Mouse (Mus musculus): Measurements from ENCODE around the gene Scgn.

Gene Scgn

DNA sequence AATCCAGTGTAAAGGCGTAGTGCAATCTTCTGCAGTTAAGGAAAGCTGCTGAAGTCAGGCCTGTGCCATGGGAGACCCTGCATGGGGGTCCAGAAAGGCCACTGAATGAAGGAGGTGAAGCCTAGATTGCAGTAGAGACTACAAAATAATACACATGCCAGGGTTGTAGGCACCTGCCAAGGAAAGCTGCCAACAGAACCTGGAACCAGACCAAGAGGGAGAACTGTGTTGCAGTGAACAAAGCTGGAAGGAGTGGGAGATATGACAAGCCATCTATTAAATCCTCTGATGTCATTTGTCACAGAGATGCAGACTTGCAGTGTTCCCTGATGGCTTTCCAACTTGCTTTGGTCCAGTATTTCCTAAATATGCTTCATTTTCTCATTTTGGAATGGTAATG, 52.3 kb downstream of the Scgn start:
- in situ Hi-C loops (cut with MboI, MseI): no loop called here

DNA sequence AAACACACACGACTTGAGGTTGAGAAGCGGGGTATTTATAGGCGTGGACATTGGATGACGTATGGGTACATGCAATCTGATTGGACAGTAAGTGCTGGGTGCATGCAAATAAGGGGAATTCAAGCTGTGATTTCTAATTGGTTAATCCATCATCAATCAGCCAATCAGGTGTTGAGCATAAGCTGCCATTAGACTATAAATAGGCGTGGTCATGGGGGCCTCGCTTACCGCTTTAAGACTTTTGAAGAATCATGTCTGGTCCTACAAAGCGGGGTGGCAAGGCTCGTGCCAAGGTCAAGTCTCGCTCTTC, 56.8 kb downstream of the Scgn start, which contains the start of gene Hist1h2aa:
Gene Hist1h2aa (plus strand): TSS at position 252 of the 310 bp plus-strand sequence.
- in situ Hi-C loops (cut with MboI, MseI): no loop called here

DNA sequence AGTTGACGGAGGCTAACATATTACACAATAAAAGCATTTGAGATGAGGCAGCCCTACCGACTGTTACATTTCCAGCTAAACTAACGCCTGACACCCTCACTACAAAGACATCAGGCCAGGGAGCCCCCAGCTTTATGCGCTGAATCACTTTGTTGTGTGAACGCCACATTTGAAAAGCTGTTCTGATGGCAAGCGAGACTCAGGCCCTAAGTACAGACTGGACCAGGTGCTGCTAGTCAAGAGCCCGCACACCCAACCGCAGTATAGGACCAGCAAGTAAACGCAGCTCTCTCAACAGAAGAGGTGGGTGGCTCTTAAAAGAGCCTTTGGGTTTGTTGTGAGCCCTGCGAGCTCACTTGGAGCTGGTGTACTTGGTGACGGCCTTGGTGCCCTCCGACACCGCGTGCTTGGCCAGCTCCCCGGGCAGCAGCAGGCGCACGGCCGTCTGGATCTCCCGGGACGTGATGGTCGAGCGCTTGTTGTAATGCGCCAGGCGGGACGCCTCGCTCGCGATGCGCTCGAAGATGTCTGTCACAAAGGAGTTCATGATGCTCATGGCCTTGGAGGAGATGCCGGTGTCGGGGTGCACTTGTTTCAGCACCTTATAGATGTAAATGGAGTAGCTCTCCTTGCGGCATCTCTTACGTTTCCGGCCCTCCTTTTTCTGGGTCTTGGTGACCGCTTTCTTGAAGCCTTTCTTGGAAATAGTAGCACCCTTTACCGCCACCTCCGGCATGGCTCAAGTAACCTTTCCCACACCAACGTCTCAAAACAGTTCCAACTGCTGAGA, 57.4 kb downstream of the Scgn start, which contains the start of gene Hist1h2ba:
Gene Hist1h2ba (minus strand): TSS at position 736 of the 790 bp plus-strand sequence.
- in situ Hi-C loops (cut with MboI, MseI): no loop called here

DNA sequence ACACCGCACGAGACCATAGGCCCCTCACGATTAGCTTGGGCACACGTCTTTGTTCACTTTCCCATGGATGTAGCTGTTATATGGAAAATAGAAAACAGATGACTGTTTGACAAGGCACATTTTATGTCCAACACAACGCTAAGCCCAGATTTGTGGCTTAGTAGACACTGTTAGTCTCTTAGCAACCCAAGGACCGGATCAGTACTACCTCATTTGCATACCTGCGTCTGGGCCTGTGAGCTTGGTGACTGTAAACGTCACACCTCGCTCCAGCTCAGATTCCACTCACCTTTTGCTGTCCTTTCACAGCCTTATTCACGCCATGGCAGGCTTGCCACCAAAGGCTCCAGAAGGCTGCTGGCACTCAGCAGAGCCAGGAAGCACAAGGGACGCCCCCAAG, 60.1 kb downstream of the Scgn start:
- in situ Hi-C loops (cut with MboI, MseI): no loop called here

DNA sequence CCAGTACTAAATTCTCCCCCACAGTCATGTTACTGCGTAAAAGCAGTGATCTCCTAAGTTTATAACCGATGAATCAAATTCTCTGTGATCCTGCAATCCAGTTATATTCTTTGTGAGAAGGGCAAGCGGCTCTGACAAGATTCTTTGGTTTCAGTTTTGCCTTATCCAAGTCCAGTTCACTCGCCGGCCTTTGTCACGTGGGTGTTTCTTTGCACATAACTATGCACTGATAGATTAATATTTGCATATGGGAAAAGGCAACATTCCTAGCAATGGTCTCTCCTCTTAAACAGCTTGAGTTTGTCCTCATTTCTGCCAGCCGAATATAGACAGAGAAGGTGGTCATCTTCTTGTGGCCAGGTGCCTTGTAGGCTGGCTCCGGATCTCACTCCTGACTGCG, 60.6 kb downstream of the Scgn start:
- in situ Hi-C loops (cut with MboI, MseI): no loop called here

DNA sequence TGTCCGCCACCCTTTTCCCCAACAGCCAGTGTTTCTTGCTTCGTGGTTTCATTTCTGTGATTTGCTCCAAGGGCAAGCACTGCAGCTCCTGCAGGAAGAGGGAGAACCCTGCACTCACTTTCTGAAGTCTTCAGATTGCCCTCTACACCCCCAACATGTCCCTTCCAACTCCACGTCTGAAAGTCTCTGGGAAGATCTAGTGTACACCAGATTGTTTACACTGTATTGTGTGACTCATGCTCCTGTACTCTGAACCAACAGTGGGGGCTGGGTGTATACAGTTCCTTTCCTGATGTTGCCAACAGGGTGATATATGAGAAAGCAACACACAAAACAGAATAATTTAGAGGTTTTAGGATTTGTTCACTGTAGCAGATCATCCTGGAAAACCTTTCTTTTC, 62.4 kb downstream of the Scgn start:
- in situ Hi-C loops (cut with MboI, MseI): no loop called here

DNA sequence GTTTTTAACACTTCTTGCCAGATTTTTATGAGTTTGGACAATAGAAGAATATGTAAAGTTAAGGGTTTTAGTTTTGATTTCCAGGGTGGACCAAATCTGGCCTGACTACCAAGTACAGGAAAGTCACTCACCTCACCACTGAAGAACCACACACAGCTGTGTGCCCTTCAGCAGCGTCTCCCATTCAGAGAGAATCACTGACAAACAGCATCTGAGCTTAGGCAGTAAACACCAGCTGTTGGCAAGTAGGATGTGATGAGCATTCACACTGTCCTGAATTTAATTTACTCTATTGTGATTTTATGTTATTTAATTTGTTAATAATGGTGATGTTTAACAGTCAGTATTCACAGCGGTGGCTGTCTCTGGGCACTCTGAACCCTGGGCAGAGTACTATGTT, 65.2 kb downstream of the Scgn start:
- in situ Hi-C loops (cut with MboI, MseI): no loop called here

DNA sequence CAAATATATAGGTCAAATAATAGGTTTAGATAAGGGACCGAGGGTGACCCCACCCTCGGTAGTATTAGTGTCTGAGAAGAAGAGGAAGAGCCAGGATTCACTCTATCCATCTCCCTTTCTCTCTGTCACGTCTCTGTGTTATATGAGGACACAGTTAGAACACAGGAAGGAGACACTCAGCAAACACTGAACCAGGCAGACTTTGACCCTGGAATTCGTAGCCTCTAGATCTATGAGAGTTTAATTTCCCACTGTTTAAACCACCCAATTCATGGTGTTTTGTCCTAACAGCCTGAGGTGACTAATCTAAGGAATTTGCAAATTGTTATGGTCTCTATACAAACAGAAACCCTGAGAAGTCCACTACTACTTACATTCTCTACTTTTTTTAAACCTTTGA, 73.3 kb downstream of the Scgn start:
- in situ Hi-C loops (cut with MboI, MseI): no loop called here

DNA sequence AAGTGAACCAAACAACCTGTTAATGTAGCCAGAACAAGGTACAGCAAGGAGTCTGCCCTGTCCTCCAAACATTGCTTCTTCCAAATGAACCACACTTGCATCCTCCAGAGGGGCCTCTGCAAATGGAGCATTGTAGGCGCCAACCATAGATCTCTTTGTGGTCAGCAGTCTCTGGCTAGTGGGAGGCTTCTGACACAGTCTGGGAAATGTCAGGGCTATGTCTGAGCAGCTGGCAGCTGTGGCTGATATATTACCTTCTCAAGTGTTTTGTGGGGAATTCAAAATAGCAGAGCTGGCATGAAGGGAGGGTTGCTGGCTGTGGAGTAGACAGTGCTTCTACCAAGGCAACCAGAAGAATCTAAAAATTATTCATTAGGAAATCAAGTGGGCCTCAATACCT, 74.9 kb downstream of the Scgn start:
- in situ Hi-C loops (cut with MboI, MseI): no loop called here

DNA sequence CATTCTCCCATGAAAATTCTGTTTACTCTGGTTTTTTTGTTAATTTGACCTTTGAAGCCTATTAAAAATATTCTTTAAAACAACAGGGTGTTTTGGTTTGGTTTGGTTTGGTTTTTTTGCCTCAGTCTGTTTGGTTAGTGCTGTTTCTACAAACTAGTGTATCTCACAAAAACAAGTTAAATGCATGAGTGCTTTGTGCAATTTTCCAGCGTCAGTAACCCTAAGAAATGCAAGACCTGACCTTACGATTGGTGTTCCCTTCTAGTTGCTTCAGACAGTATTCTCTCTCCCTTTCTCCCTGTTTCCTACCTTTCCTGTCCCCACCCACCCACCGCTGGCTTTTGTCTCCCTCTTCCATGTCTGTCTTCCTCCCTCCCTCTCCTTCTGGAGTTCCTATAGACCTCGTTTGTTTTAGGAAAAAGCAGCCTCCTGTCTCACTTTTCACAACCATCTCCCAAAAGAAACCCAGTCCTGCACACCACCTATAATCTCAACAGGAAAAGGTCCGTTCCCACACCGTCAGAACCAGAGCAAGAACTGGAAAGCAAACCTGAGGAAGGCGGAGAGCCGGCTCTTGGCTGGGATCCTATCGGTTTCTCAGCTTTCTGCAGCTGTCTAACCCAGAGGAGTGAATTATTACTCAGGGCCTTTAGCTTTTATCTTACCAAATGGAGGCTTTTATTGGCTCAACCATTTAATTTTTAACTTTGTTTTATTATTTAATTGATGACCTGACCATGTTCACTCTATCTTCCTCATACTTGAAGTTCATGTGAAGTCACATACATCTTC, 76.4 kb downstream of the Scgn start, which contains the start of gene Slc17a4:
Gene Slc17a4 (minus strand): TSS at position 634 of the 792 bp plus-strand sequence.
- in situ Hi-C loops (cut with MboI, MseI): no loop called here

DNA sequence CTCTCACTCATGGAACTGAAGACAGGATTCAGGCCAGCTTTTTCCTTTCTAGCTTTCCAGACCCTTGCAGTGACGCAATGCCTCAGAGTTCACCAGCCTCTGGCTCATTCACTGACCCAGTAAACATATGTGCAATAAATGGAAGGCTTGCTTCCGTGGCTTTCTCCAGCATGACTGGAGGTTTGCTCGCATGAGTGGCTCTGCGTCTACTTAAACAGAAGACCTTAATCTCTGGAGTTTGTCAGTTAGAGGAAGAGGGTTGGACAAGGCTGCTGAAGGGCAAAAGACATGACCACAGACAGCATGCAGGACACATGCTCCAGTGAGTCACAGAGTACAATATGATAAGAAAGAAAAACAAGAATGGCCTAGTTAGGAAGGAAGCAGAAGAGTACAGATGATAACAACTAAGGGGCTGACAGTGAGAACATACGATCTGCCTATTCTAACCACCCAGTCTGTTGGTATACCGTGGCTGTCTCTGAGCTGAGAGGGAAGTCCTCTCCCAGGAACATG, 77.2 kb downstream of the Scgn start:
- in situ Hi-C loops (cut with MboI, MseI): no loop called here

DNA sequence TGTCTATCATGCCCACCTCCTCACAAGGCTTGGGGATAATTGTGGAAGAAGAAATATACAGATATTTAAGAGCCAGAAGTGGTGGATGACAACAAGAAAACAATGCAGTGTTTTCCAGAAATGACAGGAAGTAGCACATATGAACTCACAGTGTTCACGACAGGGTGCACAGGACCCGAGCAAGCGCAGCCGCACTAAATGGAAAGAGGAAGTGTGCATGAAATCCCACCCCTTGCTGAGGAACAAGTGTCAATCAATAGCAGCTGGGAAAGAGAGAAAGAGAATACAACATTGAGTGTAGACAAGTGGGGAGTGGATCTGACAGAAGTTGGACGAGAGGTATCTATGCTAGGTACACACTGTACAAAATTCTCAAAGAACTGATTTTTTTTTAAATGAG, 79.7 kb downstream of the Scgn start:
- in situ Hi-C loops (cut with MboI, MseI): no loop called here

DNA sequence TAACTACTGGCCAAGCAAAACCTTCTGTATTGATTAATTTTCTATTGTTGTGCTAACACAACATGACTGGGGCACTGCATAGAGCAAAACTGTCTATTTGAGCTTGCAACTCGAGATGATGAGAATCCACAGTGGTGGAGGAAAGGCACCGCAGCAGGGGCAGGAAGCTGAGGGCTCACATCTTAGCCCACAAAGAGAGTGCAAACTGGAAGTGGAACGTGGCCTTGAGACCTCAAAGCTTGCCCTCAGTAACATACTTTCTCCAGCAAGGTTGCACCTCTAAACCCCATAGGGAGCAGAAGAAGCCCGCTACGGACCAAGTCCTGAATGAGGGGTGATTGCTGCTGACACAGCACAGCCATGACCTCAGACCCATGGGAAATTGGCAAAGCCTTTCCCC, 80.9 kb downstream of the Scgn start:
- in situ Hi-C loops (cut with MboI, MseI): no loop called here

DNA sequence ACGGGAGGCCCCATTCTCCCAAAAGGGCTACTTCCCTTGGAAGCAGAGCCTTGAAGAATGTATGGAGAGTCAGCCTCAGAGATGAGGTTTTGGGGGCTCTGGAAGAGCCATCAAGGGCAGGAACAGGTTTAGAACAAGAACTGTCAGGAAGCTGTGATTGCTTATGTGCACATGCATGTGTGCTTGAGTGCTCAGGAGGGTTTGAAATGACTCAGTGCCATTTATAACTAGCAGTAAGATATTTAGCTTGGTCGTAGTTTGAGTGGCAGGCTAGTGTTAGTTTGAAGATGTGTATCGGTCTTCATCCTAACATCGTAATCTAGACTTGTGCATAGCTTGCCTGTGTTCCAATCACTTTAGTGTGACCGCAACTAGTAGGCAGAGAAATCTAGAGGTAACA, 84.1 kb downstream of the Scgn start:
- in situ Hi-C loops (cut with MboI, MseI): no loop called here
